Mouse (Mus musculus): ENCODE data around the gene Flot2.

The Flot2 gene

DNA sequence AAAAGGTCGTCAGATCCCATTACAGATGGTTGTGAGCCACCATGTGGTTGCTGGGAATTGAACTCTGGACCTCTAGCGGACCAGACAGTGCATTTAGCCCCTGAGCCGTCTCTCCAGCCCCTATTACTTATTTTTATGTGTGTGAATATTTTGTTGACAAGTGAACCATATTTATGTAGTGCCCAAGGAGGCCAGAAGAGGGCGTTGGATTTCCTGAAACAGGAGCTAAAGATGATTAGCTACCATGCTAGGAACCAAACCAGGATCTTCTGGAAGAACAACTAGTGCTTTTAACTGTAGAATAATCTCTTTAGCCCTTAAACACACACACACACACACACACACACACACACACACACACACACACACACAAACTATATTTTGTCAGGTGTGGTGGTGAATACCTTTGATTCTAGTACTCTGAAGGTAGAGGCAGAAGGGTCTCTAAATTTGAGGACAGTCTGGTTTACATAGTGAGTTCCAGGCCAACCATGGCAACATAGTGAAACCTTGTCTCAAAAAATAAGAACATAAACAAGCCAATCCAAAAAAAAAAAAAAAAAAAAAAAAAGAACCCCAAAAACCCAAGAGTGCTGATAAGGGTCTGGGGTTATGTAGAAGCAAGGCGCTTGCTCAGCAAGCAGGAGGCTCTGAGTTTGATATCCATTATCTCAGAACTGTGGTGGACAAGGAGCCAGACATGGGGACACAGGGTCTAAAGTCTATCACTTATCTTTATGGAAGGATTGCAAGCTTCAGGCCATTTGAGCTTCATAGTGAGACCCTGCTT, 65.4 kb downstream of the Flot2 start:
- DNase-seq = no peak

DNA sequence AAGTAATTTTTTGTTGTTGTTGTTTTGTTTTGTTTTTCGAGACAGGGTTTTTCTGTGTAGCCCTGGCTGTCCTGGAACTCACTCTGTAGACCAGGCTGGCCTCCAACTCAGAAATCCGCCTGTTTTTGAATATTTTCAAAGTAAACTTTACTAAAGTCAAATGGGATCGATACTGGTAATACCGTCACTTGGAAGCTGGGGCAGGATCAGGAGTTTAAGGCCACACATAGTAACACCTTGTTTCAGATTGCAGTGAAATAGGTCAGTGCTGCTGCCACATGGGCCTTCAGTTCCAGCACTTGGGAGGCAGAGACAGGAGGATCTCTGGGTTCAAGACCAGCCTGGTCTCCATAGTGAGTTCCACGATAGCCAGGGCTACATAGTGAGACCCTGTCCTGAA, 66.8 kb downstream of the Flot2 start:
- no peak for DNase-seq

Measured in lung, adult 18-20 months (tissue).